Mouse (Mus musculus): Measurements from ENCODE around the gene Slc9a5. TPM values are rescaled to one million over a fixed set of nuclear protein-coding genes. Genes with fewer than 3 reads are reported as not detected.

The Slc9a5 gene
- polyA plus RNA-seq, 2 experiments from 2014 or later = 0.16 TPM; not detected in 1

- ATAC-seq = no peak
Measured at GRCm38 (mm10) chr8:105413391-105413790, 64.7 kb downstream of the Slc9a5 start, which contains the start of the genes Kctd19 and Lrrc36. Gene Kctd19 (minus strand): TSS chr8:105413502. Gene Lrrc36 (plus strand): TSS chr8:105413571.

- no peak for ATAC-seq
Measured at GRCm38 (mm10) chr8:105418992-105419391, 70.3 kb downstream of the Slc9a5 start.

Other genes starting within 250 kb of the Slc9a5 start
- under 1 TPM in 1 of 2 experiments, not detected in 1; 0.13 TPM for gene Ces4a, start 217.0 kb upstream of the Slc9a5 start, polyA plus RNA-seq (2017; shearing (Covaris generic))
- gene Cbfb, start 178.2 kb upstream of the Slc9a5 start, polyA plus RNA-seq (2017; shearing (Covaris generic)) = 10 to 100 TPM; 26.7 to 40.6 TPM
- 10 to 100 TPM; 13.9 to 14.2 TPM for gene D230025D16Rik, start 123.7 kb upstream of the Slc9a5 start, polyA plus RNA-seq (2017; shearing (Covaris generic))
- gene B3gnt9, start 93.7 kb upstream of the Slc9a5 start, polyA plus RNA-seq (2017; shearing (Covaris generic)) = under 1 TPM; 0.33 to 0.47 TPM
- 10 to 100 TPM; 58.1 to 76.0 TPM for gene Tradd, start 84.2 kb upstream of the Slc9a5 start, polyA plus RNA-seq (2017; shearing (Covaris generic))
- 10 to 100 TPM; 16.5 to 27.6 TPM for gene Fbxl8, start 84.2 kb upstream of the Slc9a5 start, polyA plus RNA-seq (2017; shearing (Covaris generic))
- gene Hsf4, start 79.0 kb upstream of the Slc9a5 start, polyA plus RNA-seq (2017; shearing (Covaris generic)) = under 1 TPM; 0.26 to 0.39 TPM
- gene Nol3, start 72.7 kb upstream of the Slc9a5 start, polyA plus RNA-seq (2017; shearing (Covaris generic)) = under 1 TPM in 1 of 2 experiments, not detected in 1; 0.15 TPM
- gene 4931428F04Rik, start 59.0 kb upstream of the Slc9a5 start, polyA plus RNA-seq (2017; shearing (Covaris generic)) = 1 to 10 TPM in 1 of 2 experiments, under 1 TPM in 1; 0.90 to 2.6 TPM
- 1 to 10 TPM in 1 of 2 experiments, not detected in 1; 1.1 TPM for gene Exoc3l, start 52.7 kb upstream of the Slc9a5 start, polyA plus RNA-seq (2017; shearing (Covaris generic))
- gene E2f4, start 51.2 kb upstream of the Slc9a5 start, polyA plus RNA-seq (2017; shearing (Covaris generic)) = 10 to 100 TPM; 44.5 to 56.2 TPM
- 10 to 100 TPM in 1 of 2 experiments, 1 to 10 TPM in 1; 7.4 to 13.5 TPM for gene Elmo3, start 43.2 kb upstream of the Slc9a5 start, polyA plus RNA-seq (2017; shearing (Covaris generic))
- 1 to 10 TPM; 1.7 to 6.2 TPM for gene Lrrc29, start 22.6 kb upstream of the Slc9a5 start, polyA plus RNA-seq (2017; shearing (Covaris generic))
- gene Tmem208, start 22.5 kb upstream of the Slc9a5 start, polyA plus RNA-seq (2017; shearing (Covaris generic)) = 100 to 1,000 TPM; 149 to 160 TPM
- gene Fhod1, start 890 bp upstream of the Slc9a5 start, polyA plus RNA-seq (2017; shearing (Covaris generic)) = 1 to 10 TPM; 2.3 to 5.3 TPM
- gene Plekhg4, start 24.4 kb downstream of the Slc9a5 start, polyA plus RNA-seq (2017; shearing (Covaris generic)) = not detected
- not detected for gene Kctd19, start 64.7 kb downstream of the Slc9a5 start, polyA plus RNA-seq (2017; shearing (Covaris generic))
- not detected for gene Lrrc36, start 64.7 kb downstream of the Slc9a5 start, polyA plus RNA-seq (2017; shearing (Covaris generic))
- 1 to 10 TPM; 1.2 to 1.4 TPM for gene Tppp3, start 122.7 kb downstream of the Slc9a5 start, polyA plus RNA-seq (2017; shearing (Covaris generic))
- 1 to 10 TPM in 1 of 2 experiments, under 1 TPM in 1; 0.97 to 1.5 TPM for gene Zdhhc1, start 148.1 kb downstream of the Slc9a5 start, polyA plus RNA-seq (2017; shearing (Covaris generic))
- not detected for gene Hsd11b2, start 169.9 kb downstream of the Slc9a5 start, polyA plus RNA-seq (2017; shearing (Covaris generic))
- gene Atp6v0d1, start 217.2 kb downstream of the Slc9a5 start, polyA plus RNA-seq (2017; shearing (Covaris generic)) = 10 to 100 TPM; 33.7 to 36.8 TPM